Mouse (Mus musculus): ENCODE data around the gene Rnf212b.

The Rnf212b gene

DNA sequence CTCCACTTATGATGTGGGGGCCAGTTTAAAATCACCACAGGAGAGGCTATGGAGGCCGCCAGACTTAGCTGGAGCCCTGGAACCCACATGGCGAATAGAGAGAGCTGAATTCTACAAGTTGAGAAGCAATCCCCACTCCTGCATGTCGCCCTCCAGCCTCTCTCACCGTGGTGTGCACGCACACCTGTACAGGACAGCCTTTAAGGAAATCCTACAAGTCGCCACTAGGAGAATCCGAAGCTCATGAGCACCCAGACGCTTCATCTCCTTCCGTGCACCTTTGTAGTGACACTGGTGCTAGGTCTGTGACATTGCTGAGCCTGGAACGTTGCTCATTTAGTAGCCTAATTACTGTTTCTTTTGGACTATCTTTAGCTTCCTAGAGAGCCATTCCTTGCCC, 14.3 kb upstream of the Rnf212b start:
- no peak for DNase-seq

DNA sequence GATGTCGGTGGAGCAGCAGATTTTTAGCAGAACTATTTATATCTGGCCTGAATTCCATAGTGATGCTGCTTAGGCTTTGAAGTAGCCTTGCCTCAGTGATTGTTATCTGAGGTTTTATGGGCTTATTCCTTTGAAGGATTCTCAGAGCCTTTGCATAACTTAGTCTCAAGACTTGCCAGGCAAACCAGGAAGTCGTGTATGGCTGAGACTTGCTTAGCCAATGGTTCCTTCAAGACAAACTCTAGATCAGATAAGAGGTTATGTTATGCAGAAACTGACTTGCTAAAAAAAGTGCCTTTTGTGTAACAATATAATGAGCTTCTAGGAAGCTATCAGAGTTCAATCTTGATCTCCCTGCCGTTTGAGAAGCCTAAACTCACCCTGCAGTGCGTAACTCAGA, 11.5 kb upstream of the Rnf212b start:
- no peak for DNase-seq

DNA sequence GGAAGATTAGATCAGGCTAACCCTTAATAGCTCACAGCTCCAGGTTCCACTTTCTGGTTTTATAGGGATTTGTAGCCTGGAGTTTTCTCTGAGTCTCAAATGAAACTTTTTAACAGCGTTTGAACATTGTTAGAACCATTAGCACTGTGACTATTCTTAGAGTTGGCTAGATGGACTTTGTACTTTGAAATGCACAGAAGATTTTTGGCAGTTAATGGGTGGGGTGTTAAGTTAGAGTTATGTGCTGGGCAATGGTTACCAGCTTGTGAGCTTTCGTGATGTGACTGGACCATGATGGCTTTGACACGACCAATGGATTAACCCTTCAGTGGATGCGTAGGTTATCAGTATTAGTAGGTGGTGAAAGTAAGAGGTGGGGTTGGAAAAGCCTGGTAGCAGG, 7.8 kb upstream of the Rnf212b start:
- no peak for DNase-seq

DNA sequence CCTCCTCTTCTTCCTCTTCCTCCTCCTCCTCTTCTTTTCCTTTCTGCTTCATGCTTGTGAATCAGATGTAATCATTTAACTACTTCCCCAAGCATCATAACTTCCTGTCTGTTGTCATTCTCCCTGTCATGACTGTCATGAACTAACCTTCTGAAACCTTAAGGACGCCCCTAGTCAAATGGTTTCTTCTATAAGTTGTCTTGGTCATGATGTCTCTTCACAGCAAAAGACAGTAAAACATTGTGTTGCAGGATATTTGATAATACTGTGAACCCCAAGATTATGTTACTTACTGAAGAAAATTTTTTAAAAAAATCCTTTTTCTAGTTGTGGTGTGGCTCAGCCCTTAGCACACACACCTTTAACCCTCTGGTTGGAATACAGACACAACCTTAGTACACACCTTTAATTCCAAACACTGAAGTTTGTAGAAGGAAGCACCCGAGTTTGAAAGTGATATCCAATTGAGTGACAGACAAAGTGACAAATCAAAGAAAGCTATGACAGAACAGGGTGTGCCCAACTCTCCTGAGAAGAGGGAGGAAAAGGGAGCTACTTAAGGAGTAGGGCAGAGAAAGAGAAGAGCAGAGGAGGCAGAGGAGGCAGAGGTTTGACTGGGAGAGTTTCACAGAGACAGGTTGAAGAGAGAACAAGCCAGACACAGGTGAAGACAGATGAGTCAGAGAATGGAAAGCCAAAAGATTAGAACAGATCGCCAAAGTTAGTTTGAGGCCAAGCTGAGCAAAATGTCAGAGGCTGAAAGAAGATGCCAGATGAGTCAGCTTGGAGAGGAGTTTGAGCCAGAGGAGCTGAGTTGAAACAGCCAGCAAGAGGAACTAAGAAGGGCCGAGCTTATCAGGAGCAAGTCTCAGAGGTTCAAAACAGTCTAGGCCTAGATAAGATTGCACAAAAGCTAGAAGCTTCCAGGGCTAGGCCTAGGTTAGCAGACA, 4.9 kb upstream of the Rnf212b start:
- no peak for DNase-seq

DNA sequence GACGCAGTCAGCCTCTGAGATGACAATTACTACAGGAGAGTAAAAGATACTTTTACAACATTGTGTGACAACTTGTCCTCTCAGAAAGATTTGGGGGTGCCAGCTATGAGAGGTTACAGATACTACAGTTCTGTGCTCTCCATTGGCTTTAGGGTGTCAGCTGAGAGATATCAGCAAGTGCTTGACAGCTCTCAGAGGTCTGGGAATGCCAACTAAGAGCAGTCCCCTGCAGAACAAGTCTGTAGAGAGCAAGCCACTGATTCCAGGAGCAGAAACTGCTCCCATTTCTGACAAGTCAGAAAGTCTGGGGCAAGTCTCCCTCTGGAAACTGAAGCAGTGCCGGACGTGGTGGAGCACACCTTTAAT, 4.3 kb upstream of the Rnf212b start:
- no peak for DNase-seq

DNA sequence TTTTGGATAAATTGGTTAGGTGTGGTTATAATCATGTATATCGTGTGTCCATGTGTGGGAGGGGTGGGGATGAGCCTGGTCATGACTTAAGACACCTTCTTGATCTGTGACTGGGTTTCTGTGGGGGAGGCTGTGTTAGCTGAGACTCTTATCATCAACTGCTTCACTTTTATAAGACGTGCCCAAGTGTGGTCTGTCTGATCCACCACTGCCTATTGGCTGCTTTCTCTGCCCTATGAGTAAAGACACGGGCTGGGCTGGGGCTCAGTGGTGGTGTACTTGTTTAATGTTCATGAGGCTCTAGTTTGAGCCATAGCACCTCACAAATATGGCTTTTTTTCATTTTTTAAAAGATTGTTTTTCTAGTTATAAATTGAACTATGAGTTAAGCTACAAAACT, 1.8 kb downstream of the Rnf212b start:
- no peak for DNase-seq

DNA sequence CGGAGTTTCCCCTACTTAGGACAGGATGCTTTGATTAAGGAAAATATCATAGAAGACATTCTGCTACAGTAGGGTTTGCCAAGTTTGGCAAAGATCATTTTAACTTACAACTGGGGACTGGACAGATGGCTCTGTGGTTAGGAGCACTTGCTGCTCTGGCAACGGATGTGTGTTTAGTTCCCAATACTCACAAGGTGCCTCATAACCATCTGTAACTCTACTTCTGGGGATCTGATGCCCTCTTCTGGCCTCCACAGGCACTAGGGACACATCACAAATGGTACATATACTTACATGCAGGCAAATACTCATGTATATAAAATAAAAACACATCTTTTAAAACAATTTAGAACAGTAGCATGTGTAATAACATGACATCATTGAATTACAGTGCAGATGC, 3.9 kb downstream of the Rnf212b start:
- peak; percentile 80 to 83 for DNase-seq

DNA sequence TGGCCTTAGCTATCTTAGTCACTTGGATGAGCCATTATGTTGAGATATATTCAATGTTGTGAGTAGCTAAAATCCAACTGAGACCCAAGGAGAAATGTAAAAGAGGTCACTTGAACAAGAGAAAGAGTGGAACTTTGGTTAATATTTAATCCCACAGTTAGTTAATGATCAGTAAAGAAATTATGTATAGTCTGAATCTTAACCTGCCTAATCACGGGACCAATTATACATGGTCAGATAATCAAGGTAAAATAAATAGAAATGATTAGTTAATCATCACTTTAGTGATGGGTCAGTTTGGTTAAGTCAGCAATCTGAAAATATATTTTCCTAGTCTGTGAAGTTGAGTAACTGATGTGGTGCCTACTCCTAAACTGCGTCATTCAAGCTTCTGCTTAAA, 8.4 kb downstream of the Rnf212b start:
- DNase-seq = no peak

DNA sequence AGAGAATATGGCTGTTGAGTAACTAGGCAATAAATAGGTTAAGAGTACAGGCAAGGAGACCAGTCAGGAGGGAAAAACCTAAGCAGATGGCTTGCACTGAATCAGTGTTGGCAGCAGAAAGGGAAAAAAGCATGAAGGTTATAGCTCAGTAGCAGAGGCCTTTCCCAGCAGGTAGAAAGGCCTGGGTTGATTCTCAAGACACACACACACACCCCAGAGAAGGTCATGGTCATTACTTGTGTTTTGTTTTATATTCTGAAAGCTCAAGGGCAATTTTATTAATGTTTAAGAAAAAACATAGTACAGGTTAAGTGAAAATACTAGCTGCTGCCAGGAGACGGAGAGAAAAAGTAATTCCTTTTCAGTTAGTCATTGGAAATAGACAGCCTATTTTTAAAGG, 9.8 kb downstream of the Rnf212b start:
- DNase-seq = peak; percentile 8 to 17

DNA sequence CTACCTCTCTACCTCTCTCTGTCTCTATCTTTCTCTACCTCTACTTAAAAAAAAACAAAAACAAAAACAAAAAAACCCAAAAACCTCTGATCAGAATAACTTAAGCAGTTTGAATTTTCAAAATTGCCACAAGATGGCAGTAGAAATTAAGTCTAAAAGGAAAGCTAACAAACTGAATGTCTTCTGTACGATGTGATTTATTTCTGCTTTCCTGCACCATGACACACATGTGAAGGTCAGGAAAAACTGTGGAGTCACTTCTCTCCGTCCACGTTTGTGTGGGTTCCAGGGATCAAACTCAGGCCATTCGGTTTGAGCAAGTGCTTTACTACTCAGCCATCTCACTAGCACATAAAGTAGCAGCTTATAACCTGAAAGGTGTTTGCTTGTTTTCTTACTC, 29.5 kb downstream of the Rnf212b start:
- DNase-seq = peak; percentile 15 to 75

DNA sequence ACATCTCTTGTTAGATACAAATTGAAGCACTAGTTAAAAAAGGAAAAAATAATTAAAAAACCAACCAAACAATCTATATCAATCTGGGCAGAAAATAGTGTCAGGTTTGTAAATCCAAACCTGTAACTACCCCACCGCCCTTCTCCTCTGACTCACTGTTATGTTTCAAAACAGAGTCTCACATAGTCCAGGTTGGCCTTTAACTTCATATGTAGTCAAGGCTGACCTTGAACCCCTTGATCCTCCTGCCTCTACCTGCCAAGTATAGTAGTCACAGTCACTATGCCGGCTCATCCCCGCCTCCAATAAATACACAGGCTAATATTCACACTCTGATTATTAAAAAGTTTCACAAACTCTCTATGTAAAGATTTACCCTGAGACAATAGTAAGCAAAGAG, 41.8 kb downstream of the Rnf212b start:
- no peak for DNase-seq

DNA sequence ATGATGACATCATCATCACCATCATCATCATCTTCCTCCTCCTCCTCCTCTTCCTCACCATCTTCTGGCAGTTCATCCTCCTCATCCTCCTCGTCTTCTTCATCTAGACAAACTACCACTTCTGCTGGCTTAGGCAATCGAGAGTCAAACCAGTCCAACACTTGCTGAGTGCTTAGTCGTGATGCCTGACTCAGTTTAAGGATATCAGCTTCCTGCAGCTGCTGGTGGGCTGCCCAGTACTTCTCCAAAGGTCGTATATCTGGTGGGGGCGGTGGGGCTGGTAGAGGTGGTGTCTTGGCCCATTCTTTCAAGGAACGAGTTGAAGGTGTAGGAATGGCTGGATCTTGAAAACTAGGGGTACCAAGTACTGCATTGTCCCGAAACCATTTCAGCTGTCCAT, 42.8 kb downstream of the Rnf212b start:
- no peak for DNase-seq

DNA sequence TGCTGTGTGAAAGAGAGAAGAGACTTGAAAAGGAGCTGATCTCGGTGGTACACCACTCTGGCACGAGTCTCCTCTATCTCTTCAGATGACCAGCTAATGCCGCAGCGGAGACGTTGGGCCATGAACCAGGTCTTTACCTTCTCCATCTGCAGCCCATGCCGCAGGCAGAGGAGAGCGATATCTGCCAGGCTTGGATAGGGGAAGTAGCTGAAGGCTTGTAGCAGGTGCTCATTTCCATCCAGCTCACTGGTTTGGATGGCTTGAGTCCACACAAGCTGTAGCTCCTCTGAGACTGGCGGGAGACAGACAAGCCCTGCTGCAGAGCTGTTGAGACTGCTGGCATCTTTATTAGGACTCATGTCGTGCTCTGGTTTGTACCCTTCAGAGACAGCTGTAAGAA, 44.0 kb downstream of the Rnf212b start:
- peak; percentile 83 to 88 for DNase-seq

DNA sequence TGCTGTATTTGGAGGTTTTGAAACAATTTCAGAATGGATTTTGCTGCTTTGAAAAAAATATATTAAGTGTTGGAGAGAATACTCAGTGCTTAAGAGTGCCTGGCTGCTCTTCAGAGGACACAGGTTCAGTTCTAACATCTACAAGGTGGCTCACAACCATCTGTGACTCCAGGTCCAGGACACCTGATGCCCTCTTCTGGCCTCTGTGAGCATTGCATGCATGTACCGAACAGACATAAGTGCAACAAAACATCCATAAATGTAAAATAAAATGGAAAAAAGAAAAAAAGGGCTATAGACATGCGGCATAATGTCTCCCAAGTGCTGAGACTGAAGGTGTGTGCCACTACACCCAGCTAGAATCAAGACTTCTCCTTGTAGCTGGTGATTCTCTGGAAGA, 46.6 kb downstream of the Rnf212b start:
- peak; percentile 84 to 89 for DNase-seq

DNA sequence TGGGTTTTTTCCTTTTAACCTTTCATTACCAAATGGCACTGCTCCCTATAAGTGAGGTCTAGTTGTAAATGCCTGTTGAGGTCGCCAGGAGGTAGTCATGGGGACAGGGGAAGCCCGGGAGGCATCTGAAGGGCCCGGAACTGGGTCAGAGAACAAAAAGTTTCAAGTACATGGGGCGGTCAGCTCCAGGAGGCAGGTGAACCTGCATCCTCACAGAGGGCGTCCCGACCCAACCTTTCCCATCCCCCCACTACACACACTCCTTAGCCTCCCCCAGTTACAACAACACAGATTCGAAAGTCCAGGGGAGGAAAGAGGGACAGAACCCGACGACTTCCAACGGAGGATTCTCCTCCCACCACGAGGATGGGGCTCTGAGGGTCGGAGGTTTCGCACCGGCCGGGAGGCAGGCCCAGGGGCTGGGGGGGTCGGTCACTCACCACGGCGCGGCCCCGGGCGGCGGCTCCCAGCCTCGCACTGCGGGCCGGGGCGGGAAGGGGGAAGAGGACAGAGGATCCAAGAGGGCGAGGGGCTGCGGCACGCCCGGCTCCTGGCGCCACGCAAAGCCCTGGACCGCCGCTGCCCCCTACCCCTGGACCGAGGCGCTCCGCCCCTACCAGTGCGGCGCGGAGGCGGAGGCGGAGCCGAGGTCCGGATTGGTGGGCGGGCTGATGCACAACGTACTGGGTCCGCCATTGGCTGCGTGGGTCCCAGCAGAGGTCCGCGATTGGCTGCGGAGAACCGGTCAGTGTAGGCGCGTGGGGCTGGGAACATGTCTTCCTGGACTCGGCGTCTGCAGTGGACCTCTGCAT, 49.8 kb downstream of the Rnf212b start:
- DNase-seq = peak; percentile 96 to 97

DNA sequence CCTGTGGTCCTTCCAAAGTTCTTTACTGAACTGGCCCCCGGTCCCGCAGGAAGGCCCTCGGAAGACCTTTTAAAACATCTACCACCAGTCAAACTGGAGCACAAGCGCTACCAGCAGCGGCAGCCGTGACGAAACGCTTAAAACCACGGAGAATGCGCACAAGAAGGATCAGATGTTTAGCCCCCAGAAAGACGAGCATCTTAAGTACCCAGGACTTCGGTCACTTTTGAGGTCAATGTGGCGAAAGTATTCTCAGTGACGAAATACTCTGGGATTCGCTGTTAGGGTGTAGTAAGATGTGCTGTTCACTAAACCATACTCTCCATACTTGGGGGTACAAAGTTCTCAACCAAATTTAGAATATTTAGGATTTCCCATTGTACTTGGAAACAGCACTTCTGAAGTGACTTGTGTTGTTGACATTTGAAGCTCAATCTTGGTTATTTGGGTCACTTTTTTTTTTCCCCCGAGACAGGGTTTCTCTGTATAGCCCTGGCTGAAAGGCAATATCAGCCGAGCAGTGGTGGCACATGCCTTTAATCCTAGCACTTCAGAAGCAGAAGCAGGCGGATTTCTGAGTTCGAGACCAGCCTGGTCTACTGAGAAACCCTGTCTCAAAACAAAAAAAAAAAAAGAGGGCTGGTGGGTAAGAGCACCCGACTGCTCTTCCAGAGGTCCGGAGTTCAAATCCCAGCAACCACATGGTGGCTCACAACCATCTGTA, 50.5 kb downstream of the Rnf212b start:
- no peak for DNase-seq

DNA sequence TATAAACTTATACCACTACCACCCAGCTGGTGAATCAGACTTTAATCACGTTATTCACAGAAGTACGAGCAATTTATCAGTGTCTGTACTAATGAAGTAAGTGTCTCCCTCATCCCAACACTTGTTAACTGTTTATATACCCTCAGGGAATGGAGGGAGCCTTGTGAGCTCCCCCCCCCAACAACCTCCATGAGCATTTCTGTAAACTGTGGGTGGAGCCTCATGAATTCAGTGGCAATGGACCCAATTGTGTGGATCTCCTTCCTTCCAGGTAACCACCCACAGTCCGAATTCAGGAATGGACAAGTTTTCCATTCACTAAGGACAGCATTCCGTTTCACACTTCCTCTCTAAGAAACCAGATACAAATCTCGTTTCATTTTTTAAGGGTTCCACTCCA, 51.7 kb downstream of the Rnf212b start:
- no peak for DNase-seq

DNA sequence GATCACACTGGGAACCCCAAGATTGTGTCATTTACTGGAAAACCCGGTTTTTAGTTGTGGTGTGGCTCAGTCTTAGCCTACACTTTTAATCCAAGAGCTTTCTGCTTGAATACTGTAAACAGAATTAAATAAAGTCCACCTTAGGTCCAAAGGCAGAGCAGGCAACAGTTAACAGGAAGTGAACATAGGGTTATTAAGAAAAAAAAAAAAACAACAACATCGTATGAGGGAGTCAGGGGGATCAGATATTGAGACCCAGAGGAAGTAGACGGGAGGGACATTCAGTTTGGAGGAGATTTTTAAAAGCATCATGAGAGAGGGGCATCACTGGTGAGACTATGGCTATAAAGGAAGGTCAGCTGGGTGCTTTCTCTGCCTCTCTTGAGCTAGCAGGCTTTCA, 52.3 kb downstream of the Rnf212b start:
- DNase-seq = no peak

DNA sequence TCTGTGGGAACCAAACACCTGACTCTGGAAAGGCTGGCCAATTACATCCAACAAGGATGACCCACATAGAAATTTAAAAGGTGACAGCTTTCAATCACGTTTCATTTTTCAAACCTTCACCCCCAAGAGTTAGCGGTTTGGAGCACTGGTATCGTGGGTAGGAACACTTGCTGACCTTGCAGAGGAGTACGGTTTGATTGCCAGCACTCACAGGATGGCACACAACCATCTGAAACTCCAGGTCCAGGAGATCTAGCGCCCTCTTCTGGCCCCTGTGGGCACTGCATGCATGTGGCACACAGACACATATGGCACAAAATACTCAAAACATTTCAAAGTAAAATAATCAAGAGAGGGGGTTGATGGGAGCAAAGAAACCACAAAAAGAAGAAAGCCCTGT, 53.0 kb downstream of the Rnf212b start:
- peak; percentile 49 to 58 for DNase-seq

DNA sequence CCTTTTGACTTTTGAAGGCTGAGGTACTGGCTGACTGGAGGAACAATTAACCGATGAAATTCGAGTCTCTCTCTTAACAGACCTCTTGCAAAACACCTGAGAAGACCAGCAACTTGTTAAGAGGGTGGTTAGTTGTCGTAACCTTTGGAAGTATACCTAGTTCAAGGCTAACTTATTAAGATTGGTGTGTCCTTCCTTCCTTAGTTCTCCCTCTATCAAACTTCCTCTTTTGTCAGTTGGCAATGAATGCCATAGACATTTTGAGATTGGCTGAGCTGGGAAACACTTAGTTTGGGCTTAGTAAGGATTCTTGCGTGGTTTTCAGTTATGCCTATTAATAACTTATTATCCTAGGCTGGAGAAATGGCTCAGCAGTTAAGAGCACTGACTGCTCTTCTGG, 54.1 kb downstream of the Rnf212b start:
- DNase-seq = no peak

DNA sequence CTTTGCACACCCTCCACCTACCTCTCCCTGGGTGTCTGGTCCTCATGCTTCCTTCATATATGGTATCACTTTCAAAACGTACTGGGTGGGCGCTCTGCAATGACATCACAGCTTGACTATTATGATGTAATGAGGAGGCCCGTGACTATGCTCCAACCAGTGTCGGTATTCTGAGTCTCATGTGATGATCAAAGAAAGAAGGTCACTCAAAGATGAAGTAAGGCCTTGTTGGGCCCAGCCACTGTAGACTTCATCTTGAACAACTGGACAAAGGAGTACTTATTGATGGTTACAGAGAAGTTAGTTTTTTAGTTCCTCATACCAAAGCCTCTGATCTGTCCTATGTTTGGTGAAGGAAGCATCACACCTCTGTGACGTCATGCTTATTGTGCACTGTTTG, 56.9 kb downstream of the Rnf212b start, which contains the start of gene Homez:
TSS of gene Homez (minus strand) at position 101 of the 400 bp plus-strand sequence.
- no peak for DNase-seq

DNA sequence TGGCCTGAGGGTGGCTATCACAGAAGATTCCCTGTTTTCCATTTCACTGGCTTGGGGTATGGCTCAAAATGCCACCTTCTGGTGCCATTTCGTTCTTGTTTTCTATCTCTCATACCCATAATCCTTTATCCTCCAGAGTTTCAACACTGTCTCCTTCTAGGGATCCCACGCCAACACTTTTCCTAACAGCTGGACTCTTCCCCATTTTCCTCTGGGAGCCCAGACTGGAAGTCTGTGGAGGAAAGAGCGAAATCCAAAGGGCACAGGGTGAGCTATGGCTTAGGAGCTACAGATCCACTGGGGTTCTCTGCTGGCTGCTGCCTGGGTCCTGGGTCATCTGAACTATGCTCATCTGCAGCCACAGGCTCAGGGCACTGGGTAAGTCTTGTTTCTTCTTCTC, 60.2 kb downstream of the Rnf212b start:
- no peak for DNase-seq

DNA sequence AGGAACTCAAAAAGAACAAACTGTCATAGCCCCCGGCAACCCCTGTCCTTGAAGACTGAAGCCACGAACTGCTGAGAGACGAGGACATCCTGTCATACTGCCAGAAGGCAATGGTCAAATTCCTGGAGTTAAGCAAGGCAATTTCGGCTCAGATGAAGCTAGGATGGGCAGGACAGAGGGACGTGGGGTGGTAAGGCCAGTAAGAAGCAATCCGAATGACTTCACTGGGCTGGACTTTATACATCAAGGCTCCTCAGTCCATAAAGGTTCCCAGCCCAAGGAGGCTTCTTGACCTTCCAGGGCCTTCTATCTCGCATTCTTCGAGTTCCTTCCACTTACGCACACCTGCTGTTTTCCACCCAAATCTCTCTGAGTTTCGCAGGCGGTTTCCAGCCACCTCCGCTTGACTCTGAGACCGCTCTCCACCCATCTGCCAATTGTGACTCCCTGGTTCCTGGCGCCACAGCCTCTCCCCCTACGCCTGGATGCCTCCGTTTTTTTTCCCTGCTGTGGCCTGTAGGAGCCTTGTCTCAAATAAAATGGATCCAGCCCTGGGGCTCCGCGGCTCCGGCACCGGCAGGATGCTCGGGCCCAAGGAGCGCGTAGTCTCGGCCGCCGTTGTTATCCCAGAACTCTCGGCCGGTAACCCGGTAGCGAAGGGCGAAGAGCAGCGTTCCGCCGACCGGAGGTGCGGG, 62.0 kb downstream of the Rnf212b start:
- DNase-seq = peak in 1 of 2 experiments; percentile 28

All from cerebellum, postnatal 10 days (tissue).